Mouse (Mus musculus): Measurements from ENCODE around the gene Fbxw11. TPM values are rescaled to one million over a fixed set of nuclear protein-coding genes. Genes with fewer than 3 reads are reported as not detected.
"Not testable (repeated sequence)": the region's sequence is repeated elsewhere in the genome, so short reads cannot be mapped to it uniquely, and the experiment has no call there.

The Fbxw11 gene
- polyA plus RNA-seq, 1 experiment = 52.7 TPM

DNA sequence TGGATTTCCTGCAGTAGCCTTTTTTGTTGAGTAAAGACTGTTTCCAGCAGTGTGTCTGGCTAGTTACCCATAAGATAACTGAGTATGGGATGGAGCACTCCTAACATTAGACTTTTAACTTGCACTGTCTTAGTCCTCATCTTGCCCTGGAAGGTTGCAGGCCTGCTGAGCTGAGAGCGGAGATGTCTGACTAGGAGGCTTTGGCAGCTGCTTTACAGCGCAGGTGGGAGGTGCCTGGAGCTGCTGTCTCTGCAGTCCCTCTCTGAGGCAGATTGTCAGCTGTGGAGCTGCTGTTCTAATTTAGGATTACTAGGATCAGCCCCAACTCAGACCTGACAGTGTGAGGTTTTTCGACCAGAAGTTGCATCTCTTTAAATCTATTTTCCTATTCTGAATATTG, 34.3 kb downstream of the Fbxw11 start:
- DNase-seq (ENCODE audit: low spot score) = no peak

DNA sequence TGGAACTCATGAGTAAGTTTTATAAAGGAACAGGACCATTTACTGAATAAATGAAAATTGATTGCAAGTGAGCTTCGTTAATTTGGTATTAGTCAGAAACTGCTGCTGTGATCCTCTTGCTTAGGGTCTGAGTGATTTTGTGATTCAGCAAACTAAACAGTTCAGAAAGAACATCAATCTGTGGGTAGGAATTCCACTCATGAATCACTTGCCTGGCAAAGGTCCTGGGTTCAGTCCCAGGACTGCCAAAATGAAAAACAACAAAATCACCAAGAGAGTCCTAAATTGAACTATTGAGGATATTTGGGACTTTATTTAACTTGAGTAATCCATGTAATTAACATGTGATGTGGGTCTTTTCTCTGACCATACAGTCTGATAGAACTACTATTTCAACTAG, 35.3 kb downstream of the Fbxw11 start:
- DNase-seq (ENCODE audit: low spot score) = no peak

DNA sequence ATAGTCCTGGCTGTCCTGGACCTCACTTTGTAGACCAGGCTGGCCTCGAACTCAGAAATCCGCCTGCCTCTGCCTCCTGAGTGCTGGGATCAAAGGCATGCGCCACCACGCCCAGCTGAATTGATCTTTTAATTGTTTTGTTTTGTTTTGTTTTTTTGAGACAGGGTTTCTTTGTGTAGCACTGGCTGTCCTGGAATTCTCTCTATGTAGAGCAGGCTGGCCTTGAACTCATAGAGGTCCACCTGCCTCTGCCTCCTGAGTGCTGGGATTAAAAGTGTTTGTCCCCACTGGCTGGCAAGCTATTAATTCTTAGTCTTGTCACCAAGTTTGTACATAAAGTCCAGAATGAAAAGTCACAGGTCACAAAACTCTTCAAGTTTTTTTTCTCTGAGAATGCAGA, 36.6 kb downstream of the Fbxw11 start:
- DNase-seq (ENCODE audit: low spot score) = not testable (repeated sequence)

DNA sequence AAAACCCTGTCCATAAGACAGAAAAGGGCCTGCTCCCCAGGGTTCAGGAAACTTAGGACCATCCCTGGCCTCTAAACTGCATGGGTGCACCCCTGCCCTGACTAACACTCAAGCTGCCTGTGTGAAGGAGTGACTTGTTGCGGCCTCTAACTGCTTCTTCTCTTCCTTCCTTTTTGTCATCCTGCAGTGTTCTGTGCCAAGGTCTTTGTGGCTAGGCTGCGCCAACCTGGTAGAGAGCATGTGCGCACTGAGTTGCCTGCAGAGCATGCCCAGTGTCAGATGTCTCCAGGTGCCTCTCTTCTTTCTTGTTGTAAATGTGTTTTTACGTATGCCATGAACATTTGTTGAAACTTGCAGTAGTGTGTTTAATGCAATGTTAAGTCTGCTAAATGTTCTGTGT, 37.5 kb downstream of the Fbxw11 start:
- DNase-seq (ENCODE audit: low spot score) = no peak

DNA sequence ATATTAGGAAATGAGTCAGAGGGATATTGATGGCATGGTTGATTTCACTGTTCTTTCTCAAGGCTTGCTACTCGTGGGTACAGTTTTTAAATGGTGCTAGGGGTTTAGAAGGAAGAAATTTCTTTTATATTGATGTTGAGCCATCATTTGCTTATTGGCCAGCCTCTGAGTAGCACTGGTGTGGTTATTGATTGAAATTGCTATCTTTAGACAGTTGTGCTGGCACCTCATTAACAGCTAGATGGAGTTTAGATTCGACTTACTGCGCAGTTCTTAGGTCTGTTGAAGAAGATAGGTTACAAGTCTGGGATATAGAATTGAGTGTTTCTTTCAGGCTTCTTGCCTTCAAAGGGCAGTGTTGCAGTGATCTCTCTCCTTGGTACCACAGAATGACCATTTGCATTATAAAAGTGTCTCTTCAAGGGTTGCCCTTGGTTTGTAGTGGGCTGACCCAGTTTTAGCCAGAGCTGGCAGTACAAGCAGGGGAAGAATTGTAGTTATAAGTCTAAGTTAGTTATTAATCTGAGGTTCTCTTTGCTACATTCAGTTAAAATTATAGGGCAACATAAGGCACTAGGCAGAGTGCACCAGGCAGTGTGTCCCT, 38.8 kb downstream of the Fbxw11 start:
- no peak for DNase-seq (ENCODE audit: low spot score)

DNA sequence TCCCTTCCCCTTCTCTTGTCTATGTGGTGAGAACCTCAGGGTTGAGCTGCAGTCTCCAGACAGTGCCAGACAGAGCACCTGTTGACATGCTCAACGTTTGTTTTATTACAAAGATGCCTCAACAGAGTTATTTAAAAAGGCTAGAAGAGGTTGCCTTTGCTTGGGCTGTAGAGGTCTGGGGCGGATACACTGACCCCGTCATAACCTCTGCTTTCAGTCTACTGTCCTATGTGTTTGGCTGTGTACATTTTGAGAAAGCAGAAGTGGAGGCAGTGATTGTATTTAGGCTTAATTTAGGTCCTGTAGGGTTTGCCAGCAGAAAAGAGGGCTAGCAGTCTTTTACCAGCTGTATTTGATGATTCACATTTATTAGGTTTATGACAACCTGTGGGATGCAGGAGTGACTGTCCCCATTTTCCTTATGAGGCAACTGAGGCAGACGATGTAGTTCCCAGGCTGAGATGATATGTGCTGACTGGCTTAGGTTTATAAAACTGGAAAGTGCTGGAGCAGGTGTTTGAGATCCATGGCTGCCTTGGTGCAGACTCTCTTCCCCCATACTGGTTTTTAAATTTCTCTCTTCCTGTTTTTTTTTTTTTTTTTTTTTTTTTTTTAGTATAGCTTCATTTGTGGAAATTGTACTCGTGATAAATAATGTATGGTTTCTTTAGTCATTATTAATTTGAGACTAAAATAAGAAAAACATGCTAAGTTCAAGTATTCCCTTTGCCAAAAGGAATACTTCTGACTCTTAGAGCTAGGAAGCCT, 40.0 kb downstream of the Fbxw11 start:
- no peak for DNase-seq (ENCODE audit: low spot score)

DNA sequence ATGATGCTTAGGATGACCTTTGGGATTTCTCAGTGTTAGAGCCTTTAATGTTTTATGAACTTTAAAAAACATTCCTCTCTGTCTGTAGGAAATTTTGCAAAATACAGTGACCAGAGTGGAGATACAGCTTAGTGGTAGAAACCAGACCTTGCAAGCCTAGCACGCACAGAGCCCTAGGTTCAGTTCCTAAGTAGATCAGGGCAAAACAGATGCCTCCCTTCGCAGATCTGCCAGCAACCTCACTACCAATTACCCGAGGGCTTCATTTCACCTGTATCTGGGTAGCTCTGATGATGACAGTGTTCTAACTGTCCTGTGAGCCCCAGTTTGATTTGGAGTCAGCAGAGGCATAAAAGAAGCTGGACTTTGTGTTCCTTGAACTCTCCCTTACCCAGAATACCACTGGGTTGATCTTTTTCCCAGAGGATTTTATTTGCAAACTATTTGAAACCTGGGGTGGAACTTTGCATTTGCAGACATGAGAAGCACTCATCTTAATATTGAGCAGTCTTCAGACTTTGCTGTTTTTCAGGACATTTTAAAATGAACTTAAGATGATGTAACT, 42.2 kb downstream of the Fbxw11 start:
- DNase-seq (ENCODE audit: low spot score) = no peak

DNA sequence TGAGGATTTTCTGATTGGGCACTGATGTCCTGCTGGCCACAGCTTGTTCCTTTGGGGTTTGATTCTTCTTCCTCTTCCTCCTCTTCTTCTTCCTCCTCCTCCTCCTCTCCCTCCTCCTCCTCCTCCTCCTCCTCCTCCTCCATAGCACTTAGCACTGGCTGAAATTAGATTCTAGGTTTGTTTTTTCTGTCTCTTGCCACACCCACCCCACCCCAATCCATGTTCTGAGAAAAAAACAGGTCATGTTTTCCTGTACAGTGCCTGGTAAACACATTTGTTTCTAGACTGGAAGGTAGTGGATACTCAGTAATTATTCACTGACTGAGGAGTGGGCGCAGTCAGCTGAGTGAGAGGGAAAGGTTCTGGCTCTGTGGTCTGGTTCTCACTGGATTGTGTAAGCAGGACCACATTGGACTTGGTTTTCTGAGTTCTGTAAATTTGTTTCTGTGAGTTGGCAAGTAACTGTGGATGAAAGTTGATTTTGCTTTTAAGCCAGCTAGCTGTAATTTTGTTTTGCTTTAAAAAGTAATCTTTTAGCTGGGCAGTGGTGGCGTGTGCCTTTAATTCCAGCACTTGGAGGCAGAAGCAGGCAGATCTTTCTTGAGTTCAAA, 45.8 kb downstream of the Fbxw11 start:
- DNase-seq (ENCODE audit: low spot score) = no peak

DNA sequence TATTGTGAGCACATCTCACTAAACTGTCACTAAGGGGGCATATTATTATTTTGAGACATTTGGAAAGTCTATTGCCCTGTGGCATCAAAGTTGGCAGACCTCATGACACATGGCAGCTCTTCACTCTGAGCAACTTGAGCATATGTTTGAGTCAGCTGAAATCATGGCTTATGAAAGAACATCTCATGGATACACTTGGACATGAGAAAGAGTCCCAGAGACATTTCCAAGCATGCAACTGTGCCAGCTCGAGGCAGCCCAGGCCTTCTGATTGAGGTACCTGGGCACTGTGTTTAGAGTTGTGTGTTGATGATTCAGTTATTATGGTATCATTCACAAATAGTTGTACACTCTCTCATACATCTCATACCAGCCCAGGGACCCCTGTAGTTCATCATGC, 47.0 kb downstream of the Fbxw11 start:
- DNase-seq (ENCODE audit: low spot score) = no peak

DNA sequence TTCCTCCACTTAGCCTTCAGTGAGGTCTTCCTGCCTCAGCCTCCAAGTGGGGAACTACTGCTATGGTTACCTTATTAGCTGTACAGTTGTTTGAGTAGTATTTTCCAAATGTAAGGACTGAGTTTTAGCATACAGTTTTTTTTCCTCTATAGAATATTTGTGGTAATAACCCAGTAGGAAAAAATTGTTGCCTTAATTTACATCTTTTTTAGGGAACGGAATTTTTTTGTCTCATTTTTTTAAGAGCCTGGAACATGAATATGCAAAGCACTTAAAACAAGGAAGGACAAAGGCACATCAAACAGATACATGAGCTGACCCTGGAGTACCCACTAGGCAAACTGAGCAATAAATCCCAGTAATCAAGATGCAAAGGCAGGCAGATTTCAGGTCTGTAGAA, 50.3 kb downstream of the Fbxw11 start:
- DNase-seq (ENCODE audit: low spot score) = no peak

DNA sequence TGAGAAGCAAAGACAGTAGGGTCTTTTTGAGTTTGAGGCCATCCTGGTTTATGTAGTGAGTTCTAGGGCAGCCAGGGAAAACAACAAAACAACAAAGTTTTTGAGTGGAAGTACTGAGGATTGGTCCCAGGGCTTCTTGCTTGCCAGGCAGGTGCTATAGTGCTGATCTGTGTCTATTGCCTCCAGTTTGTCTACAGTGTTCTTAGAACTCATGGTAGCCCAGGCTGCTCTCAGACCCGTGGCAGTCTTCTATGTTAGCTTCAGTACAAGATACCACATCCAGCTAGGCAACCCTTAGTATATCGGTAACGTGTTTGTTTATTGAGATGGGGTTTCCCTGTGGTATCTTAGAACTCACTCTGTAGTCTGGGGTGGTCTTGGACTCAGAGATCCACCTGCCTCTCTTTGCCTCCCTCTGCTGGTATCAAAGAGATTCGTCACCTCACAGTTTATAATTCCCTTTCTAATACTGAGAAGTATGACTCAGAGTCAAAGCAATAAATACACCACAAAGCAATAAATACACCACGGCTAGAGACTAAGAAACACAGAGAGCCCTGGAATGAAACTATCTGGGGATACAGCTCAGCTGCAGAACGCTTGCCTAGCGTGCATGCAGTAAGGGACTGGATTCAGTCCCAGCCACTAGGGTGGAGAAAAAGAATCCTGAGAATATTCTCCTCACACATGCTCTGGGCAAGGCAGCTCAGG, 51.1 kb downstream of the Fbxw11 start:
- no peak for DNase-seq (ENCODE audit: low spot score)

DNA sequence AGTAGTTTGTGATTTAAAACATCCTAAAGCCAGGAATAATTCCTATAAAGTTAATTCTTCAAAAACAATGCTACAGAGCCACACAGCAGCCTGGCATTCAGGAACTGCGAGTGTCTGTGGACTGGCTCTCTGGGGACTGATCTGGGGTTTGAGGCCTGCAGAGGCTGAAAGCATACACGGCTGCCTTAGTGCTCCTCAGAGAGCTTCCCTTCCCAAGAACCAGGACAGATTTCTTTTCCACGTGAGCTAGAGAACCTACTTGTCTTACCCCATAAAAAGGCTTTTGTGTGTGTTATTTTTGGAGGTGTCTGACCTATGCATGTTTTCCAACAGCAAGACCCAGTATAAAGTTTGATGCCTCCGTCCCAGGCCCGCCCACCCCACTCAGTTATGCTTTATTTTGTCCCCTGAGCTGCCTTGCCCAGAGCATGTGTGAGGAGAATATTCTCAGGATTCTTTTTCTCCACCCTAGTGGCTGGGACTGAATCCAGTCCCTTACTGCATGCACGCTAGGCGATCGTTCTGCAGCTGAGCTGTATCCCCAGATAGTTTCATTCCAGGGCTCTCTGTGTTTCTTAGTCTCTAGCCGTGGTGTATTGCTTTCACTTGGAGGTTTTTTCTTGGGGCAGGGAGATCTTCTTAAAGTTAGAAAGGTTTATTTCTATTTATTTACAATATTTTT, 51.9 kb downstream of the Fbxw11 start:
- DNase-seq (ENCODE audit: low spot score) = not testable (repeated sequence)

DNA sequence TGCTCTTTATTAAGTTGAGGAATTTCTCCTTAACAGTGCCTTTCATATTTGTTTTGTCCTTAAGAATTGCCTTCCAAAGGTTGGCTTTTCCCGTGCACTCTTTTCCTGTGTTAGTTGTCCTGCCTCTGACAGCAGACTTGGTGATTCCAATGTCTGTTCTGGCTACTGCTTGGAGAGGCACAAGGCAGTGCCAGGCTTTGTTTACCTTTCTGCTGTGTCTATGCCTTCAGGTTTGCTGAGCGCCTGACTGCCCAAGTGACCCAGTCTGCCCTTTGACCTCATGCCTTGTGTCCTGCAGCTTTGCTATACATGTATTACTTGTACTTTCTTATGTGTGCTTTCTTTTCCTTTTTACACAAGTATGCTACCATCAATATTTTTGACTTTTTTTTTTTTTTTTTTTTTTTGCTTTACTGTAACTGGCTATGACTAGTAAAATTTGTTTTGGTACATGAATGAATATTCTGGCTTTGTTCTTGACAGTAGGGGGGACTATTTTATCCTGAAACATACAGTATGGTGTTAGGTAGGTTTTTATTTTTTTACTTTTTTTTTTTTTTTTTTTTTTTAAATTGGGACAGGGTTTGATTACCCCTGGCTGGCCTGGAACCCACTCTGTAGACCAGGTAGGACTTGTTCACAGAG, 54.0 kb downstream of the Fbxw11 start:
- DNase-seq (ENCODE audit: low spot score) = no peak

DNA sequence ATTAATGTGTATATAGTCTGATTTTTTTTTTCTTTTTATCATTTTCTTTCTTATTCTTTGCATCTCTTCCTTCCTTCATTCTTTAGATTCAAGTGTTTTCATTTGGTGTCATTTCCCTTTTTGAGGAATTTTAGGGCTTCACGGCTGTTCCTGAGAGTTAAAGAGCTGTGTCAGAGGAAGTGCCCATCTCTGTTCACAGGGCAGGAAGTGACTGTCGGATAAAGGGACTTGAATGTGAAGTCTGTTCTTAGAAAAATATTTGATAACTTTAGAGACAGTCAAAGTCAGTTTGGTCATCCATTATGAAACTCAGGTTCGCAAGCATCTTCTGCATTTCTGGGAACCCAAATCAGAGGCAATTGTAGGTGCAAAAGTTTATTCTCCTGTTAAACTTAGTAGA, 55.2 kb downstream of the Fbxw11 start:
- no peak for DNase-seq (ENCODE audit: low spot score)

DNA sequence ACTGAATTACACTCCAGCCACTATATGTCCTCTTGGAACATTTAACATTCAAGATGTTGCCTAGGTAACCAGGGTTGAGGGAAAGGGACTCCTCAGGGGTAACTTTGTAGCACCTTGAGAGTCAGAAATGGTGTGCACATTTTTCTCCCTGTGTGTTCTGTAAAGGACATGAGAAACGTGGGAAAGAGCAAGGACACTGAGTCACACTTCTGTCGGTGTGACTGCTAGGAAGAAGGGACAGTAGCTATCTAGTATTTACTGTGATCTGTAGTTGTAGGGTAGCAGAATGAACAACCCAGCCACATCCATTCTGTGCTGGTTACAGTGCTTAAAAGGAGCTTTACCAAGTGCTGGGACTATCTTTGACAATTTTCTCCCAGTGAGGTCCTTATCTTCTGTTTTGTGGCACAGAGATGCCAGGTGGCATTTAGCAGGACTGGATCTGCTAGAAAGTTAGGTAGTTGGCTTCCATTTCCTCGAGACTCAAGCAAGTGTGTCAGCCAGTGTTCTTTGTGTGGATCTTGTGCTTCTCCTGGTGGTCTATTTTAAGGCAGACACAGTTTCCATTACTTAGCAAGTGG, 57.5 kb downstream of the Fbxw11 start:
- no peak for DNase-seq (ENCODE audit: low spot score)

DNA sequence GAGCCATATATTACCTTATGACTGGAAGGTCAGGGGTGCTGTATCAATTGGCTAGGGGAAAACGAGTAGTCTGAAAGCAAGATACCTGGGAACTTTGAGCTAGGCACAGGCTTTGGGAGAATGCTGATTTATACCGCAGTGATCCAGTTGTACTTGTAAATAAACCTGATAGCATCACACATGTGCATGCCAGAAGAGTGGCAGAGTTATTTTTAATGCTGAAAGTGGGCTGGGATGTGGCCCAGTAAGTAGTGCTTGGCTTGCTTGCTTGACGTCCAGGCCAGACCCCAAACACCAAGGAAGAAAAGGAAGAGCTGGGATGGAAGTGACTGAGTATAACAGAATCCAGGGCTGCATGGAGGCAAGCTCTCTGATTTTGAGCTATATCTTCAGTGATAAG, 59.0 kb downstream of the Fbxw11 start:
- DNase-seq (ENCODE audit: low spot score) = no peak

DNA sequence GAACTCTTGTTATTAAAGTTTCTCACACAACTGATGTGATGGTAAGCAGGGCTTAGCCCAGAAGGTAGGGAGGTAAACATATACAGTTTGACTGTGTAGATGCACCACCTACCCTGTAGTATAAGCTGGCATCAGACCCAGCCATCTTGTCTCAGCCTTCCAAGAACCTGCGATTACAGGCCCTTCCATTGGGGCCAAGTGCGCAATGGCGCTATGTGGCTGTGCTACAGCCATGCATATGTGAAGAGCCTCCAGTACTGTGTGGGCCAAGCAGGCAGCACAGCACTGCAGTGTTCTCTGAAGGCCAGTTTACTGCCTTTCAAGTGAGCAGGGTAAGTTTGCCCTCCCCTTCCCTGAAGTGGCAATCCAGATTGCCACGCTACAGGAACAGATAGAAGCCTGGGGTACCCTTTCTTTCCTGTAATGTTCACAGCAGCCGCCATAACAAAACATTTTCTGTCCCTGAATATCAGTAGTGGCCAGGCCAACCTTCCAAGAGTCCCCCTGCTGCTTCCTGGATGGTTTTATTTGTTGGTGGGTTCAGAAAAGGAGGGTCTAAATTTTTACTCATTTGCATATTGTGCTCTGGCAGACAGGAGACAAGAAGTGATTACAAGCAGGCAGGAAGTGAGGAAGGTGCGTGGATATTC, 61.8 kb downstream of the Fbxw11 start:
- DNase-seq (ENCODE audit: low spot score) = no peak

DNA sequence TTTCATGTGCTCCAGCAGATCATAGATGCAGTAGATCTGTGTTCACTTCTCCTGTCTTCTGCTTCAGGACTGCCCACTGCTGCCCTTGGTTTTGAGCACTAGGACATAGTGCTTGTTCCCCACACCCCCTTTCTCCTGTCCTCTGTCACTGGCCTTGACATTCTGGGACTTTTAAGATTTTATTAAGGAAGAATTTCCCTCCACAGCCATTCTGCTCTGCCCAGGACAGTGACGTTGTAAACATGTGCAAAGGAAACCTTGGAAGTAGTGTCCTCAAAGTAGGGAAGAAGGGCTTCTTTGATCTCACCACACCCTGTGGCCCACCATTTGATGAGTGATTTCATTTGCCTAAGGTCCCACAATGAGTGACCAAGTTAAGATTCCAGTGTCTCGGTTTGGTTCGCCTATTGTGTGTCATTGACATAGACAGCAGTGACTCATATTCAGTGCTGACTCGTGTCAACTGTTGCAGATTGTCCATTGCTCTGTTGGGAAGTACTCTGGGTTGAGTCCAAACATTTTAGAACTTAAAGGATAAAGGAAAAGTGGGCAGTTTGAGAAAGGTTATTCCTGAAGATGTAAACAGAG, 64.0 kb downstream of the Fbxw11 start:
- no peak for DNase-seq (ENCODE audit: low spot score)

DNA sequence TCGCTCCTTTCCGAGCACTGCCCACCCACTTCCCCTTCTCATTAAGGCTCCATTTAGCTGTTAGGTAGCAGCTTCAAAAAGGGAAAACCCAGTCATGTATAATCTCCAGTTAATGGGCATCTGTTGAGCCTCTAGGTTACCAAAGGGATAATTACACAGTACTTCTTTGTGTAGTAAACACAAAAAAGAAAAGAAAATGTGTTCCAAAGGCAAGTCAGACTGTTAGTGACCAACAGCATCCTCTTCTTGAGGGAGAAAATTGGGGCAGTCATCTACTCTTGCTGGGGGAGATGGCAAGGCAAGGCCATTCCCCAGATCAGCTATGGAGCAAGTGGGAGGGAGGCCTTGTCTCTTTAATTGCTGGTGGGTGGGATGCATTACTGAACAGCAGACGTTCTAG, 65.0 kb downstream of the Fbxw11 start:
- no peak for DNase-seq (ENCODE audit: low spot score)

Data from urinary bladder, adult 2 months (tissue).